Mouse (Mus musculus) G1E-ER4 (cell line): ENCODE data around the gene Cmtr2. TPM values are rescaled to one million over a fixed set of nuclear protein-coding genes. Genes with fewer than 3 reads are reported as not detected.

Experiments used
- GATA1 ChIP-seq: IDR thresholded peaks from one replicate; pipeline ENCODE4 v1.8.0; 2012; ENCODE audit warnings: low read length, inconsistent platforms
- polyA plus RNA-seq: library from polyadenylated mRNA; stranded (reverse); fragments of >175 nt; gene quantifications from 2 replicates; pipeline ENCODE4 v1.2.3, GENCODE M21; 2012

The Cmtr2 gene
- polyA plus RNA-seq, 1 experiment, result 1.4 TPM

- no peak for TF ChIP-seq GATA1
These were observed 15.3 kb downstream of the Cmtr2 start for GRCm38 (mm10) chr8:110230803-110231202.

- no peak for TF ChIP-seq GATA1
These were observed 27.1 kb downstream of the Cmtr2 start for GRCm38 (mm10) chr8:110242278-110243177.

GRCm38 (mm10) chr8:110244566-110244965 is 29.1 kb downstream of the Cmtr2 start:
- no peak for TF ChIP-seq GATA1

GRCm38 (mm10) chr8:110247238-110247637 is 31.8 kb downstream of the Cmtr2 start:
- no peak for TF ChIP-seq GATA1

- no peak for TF ChIP-seq GATA1
These were observed 38.5 kb downstream of the Cmtr2 start for GRCm38 (mm10) chr8:110253986-110254385.

- no peak for TF ChIP-seq GATA1
These were observed 50.4 kb downstream of the Cmtr2 start for GRCm38 (mm10) chr8:110265796-110266305.

GRCm38 (mm10) chr8:110266741-110267140 is 51.3 kb downstream of the Cmtr2 start, which contains the start of gene Hydin:
TSS of gene Hydin (plus strand) at chr8:110266977.
- no peak for TF ChIP-seq GATA1

- TF ChIP-seq GATA1, result no peak
These were observed 51.8 kb downstream of the Cmtr2 start for GRCm38 (mm10) chr8:110267268-110267667.

GRCm38 (mm10) chr8:110270659-110271058 is 55.2 kb downstream of the Cmtr2 start:
- TF ChIP-seq GATA1, result no peak

- no peak for TF ChIP-seq GATA1
These were observed 57.9 kb downstream of the Cmtr2 start for GRCm38 (mm10) chr8:110273394-110273793.

Other genes starting within 250 kb of the Cmtr2 start
- gene Tat, start 225.2 kb upstream of the Cmtr2 start, polyA plus RNA-seq, result not detected in 2 replicates
- gene Chst4, start 175.9 kb upstream of the Cmtr2 start, polyA plus RNA-seq, result not detected in 2 replicates
- gene Zfp612, start 135.9 kb upstream of the Cmtr2 start, polyA plus RNA-seq, result not detected in 2 replicates
- not detected in 2 replicates for gene Gm21964, start 114.5 kb upstream of the Cmtr2 start, polyA plus RNA-seq
- gene Gm17720, start 112.9 kb upstream of the Cmtr2 start, polyA plus RNA-seq, result not detected in 2 replicates
- not detected in 2 replicates for gene Calb2, start 47.5 kb upstream of the Cmtr2 start, polyA plus RNA-seq
- gene Hydin, start 51.3 kb downstream of the Cmtr2 start, polyA plus RNA-seq, result not detected in 2 replicates